Mouse (Mus musculus) urinary bladder, adult 18-20 months (tissue): ENCODE data around the gene Arsg.

ENCODE experiments used
- DNase-seq, 2 experiments: peaks; one replicate each; pipeline ENCODE4 v3.0.0; 2022; ENCODE audit warnings: low spot score in 2 of 2, mixed read lengths in 2 of 2

The Arsg gene

DNA sequence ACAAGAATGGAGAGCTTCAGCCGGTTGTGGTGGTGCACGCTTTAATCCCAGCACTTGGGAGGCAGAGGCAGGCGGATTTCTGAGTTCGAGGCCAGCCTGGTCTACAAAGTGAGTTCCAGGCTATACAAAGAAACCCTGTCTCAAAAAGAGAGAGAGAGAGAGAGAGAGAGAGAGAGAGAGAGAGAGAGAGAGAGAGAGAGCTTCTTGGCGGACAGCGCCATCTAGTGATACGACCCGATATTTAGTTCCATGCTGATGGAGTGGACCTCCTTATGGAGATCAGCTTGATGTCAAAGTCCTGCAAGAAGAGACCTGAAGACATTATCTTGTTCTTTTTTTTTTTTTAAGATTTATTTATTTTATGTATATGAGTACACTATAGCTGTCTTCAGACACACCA, 145.9 kb downstream of the Arsg start:
- DNase-seq = peak in 1 of 2 experiments; percentile 37

DNA sequence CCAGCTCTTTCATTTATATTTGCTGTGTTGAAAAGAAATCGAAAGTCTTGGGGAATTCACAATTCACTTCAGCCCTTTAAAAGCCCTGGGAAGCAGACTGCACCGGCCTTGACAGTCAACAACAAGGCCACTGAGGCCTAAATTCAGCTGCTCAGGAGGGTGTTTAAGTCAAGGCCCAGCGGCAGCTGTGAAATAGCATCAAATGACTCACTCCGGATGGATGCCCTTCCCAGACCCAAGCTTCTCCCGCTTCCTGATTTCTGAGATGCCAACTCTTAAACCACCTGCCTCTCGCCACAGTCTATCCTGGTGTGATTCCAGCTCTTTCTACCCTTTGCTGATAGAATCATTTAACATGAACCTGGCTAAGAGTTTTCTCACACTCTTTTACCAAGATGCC, 147.2 kb downstream of the Arsg start:
- DNase-seq = no peak

DNA sequence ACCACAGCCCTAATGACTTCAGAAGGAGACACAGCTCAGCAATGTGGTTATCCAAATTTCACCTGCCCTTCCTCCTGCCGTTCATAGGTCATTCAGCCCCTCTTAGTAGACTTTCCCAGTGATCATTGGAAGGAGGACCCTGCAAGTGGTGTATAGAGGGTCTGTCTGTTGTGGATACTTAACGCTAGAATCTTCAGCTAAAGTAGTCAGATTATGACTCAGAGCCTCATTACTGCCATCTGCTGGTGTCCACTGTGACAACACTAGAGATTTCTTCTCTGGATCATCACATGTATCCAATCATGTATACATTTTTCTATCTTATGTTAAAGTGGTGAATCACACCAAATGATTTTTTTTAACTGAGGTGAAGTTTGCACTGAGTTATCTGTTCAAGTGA, 148.0 kb downstream of the Arsg start:
- DNase-seq = peak in 1 of 2 experiments; percentile 39

DNA sequence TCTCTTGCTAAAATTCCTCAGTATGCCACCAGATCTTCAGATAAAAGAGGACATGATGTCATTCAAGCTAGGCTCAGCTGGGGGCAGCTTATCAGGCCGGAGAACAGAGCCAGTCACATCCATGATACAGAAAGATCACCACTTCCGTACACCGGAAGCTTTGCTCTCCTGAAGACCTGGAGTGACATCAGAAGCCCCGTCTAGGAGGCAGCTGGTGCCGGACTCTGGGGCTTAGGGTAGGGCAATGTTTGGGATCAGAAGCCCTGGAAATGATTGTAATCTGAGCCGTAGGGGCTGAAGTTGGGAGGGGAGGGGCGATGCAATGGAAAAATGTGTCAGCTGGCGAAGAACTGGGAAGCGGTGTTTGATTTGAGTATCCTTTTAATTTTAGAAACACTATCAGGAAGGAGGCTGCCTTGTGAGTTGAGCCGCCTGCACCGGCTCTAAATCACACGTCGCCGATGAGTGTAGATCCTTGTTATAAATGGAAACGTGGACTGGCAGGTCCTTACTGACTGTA, 149.4 kb downstream of the Arsg start:
- no peak for DNase-seq
